Mouse (Mus musculus): ENCODE results near the gene Icam1.

The Icam1 gene

DNA sequence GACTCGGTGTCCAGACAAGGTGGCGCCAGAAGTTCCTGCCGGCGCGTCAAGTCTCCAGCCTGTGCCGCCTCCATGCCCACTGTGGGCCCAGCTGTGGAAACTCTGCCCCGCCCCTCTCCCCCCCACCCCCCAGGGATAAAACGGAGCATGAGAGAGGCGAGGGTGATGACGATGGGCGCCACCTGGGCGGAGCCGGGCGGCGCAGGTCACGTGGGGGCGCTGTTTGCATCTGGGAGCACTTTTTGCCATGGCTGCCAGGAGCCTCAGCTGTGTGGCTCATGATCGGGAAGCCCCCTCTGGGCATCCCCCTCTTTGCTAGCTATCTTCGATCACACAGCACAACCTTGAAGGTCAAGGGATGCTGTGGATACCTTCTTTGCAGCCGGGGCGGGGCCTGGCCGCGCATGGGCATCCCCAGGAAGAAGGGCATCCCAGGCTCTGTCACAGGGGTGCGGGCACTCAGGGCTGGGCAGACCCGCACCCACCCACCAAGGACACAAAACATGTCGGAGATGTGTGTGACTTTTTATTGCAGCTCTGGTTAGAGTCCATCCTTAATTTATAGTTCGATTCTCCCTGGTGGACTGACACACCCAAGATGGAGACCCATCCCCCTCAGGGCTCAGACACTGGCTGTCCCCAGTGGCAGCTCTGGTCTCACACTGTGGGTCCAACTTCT is 51.4 kb downstream of the Icam1 start, which contains the start of gene Zglp1:
TSS of gene Zglp1 (minus strand) at position 88 of the 679 bp plus-strand sequence.
- DNase-seq, result no peak

DNA sequence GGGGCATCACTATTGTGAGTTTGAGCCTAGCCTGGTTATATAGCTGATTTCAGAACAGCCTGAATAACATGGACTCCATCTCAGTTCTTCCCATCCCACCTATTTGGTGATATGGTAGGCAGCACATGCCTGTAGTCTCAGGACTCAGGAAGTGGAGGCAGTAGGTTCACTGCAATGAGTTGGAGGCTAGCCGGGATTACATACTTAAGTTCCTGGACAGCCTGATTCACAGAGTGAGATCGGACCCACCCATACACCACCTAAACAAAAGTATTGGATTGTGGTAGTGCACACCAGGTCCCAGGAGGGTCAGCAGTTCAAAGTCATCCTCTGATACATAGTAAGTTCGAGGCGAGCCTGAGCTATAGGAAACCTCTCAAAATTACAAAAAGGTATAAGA is 56.9 kb downstream of the Icam1 start:
- DNase-seq, result no peak

DNA sequence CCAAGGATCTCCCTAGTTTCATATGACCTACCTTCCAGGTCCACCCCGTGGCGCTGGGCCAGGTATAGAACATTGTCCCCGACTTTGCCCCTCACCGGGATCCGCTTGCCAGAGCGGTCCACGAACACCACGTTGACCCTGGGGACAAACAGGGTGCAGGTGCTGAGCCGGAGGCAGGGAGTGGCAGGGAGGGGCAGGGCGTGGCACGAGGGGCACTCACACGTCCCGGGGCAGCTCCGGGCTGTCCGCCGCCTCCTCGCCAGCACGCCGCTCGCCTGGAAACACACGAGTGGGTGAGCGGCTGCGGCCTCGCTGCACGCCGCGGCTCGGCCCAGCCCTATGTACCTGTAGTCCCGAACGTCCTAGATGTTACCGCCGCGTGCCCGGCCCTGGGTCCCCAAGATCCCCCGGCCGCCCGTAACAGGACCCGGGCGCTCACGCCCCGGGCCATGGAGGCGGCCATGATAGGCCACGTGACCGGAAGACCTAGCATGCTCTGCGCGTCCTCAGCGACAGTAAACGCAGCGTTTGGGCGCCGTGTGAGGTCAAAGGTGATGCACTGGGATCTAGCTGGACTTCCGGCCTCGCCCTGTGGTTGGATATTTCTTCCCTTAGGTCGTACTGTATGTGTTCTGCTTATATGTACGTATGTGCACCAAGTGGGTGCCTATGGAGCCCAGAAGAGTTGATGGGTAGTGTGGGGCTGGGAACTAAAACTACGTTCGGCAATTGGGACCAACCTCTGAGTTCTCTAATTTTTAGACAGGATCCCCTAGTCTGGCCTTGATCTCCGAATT is 57.5 kb downstream of the Icam1 start, which contains the start of the genes Gm49373 and Fdx1l:
TSS of gene Gm49373 (minus strand) at position 53 of the 797 bp plus-strand sequence.
TSS of gene Fdx1l (minus strand) at position 571 of the 797 bp plus-strand sequence.
- peak; percentile 94 for DNase-seq

DNA sequence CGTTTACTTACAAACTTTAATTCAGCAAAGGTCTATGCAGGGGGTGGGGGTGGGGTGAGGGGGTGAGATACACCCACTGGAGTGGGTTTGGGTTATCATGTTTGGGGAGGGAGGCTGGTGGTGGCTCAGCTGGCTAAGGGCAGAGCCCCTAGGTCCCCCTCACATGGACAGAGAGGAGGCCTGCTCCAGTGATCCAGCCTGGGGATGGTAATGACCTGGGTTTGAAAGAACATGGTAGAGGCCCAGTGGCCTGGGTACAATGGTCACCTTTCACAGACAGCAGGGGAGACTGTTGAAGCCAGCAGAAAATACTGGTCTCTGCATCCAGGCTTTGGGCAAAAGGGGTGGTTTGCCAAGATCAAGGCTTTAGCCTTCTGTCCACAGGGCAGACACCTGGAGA is 58.4 kb downstream of the Icam1 start:
- no peak for DNase-seq

DNA sequence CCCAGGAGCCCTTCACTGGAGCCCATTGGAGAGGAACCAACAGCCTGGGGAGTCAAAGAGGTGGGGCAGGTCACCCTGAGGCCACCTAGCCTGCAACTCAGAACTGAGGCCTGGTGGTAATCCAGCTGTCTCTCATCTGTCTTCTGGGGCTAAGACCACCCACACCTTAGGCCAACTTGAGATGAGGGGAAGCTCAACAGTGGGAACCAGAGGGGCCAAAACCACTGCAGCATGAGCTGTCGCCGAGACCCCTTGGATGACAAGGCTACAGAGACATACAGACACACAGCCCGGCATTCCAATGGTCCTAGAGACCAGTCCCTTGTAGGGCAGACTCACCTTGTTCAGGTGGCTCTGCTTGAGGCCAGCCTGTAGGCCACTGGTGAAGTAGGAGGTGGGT is 59.8 kb downstream of the Icam1 start:
- DNase-seq, result no peak

Data from lung, postnatal 10 days (tissue).